Mouse (Mus musculus) mesoderm, embryonic 11.5 days (tissue): ENCODE data around the gene Satb2.
A peak's percentile ranks its signal among the peaks of the same experiment; 100 is the strongest.

ENCODE experiments used
- DNase-seq: peaks from one replicate; pipeline ENCODE4 v3.0.0-alpha.2; 2012; ENCODE audit warnings: low read depth, low spot score

The Satb2 gene

DNA sequence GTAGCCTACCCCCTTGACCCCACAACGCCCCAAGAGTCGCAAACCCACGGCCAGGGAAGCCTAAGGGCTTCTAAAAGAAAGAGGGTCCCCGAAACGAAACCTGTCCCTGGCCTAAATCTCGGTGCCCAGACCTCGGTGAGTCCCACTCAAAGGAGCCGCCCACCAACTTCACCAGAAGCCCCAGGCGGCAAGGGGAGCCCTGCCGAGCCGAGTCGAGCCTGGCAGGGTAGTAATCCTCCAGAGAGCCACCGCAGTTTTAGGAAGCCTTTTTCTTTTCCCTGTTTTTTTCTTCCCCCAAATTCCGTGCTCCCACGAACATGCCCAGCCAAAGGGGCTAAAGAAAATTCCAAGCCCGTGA, 4.9 kb downstream of the Satb2 start:
- DNase-seq: no peak

DNA sequence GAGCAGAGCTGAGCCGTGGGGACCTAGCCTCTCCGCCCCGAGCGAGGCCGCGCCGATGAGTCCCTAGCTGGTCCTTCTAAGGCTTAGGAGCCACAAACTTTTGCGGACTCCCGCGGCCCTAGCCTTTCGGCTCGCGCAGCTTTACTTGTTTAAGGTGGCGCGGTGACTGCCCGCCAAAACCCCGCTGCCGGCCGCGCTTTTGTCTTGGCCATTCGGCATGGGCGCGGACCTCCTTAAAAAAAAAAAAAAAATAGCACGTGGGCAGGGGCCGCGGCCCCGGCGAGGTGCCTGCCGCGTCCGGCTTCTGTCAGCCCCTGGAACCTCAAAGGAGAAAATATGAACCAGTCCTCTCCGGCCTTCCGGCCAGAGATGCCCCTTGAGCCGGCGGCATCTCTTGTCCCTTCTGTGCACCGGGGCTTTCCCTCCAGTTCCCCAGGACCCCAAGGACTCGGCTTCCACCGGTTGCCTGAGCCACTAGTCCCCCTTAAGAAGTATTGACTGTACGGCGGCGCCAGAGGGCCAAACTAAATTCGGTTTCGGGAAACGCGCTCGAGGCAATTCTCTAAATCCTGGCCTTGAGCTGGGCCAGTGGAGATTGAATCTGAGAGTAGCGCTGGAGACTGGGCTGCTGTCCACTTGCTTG, 5.4 kb downstream of the Satb2 start:
- DNase-seq: peak; percentile 94

DNA sequence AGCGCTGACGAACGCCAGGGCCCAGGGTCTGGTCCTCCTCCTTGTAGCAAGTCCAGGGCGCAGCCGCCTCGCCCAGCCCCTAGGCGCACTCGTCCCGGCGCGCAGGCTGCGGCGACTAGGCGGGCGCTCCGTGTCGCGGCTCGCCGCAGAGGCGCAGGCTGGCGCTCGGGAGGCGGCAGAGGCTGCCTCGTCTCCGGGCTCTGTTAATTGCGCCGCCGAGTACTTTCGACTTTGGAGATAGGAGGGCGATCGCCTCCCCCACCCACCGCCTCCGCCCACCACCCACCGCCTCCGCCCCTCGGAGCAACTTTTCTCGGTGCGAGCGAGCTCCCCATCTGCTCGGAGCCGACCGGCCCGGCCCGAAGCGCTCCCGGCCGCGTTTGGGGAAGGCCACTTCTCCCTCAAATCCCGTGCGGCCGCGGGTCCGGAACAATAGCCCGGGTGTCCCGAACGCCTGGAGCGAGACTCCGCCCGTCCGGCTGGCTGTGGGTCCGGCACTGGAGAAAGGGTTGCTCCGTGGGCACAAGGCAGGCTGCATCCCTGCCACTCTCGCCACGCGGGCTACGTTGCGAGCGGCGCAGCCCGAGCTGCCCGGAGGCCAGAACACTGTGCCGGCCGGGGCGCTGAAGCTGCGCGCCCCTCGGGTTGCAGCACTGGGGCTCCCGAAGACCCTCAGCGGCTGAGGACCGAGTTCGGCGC, 6.0 kb downstream of the Satb2 start:
- DNase-seq: no peak

DNA sequence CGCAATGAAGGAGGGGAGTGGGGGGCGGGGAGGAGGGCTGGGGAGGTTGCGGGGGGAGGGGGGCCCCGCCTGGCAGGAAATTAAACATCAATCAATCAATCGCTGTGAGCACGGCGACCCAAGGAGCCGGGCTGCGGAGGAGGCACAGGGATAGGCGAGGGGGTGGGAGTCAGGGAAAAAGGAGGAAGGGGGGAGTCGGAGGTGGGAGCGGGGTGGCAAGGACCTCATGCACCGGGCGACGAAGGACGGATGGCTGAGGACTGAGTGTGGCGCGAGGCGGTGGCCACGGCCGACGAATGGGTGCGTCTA, 6.6 kb downstream of the Satb2 start:
- no peak for DNase-seq

DNA sequence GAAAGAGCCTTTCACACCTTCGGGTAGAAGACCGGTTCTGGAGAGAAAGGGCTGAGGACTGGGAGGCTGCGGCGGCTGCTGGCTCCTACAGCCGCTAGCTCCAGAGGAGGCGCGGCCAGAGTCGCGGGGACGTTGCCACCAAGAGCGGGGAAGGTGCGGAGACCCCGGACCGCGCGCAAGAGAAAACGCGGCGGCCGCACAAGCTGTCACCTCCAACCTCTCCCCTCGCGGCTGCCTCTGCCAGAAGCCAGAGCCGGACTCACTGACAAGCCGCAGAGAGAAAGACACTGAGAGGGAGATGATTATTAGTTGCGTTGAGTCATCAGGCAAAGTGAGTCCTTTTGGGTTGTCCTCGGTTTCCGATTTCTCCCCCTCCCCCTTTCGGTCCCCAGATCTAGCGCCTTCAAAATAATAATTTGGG, 7.0 kb downstream of the Satb2 start:
- no peak for DNase-seq

DNA sequence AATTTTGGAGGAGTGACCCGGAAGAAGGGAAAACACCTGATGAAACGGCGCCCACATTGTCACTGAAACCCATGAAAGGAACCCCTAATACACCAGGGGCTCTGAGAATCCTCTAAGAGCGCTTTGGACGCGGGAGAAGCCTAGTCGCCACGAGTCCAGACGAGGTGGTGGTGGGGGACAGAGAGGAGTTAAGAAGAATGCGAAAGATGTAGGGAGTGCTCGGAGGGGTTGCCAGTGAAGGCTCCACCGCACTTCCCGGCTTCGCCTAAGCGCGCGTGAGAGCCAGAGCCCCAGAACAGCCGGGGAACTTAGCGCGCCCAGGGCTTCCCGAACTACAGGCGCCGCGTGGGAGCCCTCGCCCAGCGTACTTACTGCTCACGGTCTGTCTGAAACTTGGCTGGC, 7.7 kb downstream of the Satb2 start:
- no peak for DNase-seq

DNA sequence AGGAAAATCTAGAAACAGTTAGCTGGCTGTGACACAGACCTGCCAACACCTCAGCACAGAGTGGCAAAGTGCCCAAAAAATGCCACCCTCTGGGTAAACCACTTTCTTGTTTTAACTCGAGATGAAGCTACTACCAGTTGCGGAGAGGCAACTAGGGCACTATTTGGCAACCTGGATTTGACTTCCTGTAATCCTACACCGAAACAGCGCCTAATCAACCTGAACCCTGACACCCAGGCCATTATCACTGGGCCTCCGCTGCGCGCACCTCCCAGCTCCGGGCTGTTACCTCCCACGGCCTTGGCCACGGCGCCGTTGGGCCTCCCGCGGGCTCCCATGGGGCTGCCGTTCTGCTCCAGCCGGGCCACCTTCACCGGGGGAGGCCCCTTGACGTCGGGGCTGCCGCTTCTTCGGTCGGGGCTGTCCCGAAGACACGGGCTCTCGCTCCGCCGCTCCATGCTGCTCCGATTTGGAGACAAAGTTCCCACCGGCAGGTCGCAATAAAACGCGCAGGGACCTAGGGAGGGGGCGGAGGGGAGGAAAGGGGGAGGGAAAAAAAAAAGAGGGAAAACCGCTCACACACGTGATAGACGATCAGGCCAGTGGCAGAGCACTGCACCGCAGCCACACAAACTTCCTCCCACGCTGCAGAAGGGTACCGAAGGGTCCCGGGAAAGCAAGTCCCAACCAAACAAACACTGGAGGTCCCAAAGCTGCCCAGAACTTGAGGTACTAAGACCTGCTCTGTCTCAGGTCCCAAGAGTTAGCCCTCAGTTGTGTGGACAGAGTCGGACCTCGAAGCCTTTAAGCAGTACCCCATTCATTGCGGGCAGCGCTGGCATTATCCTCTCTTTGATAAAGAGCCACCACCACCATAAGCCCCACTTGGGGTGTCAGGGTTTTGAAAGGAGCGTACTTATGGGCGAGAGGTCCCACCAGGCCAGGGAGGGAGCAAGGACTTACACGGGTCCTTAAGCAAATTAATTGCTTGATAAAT, 8.8 kb downstream of the Satb2 start:
- no peak for DNase-seq

DNA sequence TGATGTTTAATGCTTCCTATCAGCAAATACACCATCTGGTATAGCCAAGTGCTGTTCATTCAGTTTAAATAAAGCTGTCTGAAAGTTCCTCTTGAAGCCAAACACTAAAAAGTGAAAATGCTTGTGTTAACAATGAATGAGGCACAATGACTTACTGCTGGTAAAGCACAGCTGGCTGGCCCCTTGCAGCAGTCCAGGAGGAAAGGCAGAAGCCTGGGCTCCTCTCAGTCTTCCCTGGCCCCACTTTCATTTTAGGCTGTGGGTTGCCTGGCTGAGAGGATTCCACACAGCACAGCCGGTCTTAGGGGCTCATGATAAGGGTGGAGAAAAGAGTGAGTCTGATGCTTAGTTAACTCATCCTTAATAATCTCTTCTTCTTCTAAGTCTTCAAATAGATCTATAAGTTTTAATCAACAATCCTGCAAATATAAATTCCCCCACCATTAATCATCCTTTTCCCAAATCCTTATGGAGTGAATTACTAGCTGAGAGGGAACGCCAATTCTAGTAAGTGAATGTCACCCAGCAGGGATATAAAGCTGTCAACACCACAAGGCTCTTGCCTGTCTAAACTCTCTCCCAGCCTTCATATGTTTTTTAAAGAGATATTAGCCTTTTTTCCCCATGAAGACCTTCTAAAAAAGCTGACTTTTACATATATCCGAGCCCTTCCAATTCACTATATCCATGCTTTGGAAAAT, 12.4 kb downstream of the Satb2 start:
- DNase-seq: no peak

DNA sequence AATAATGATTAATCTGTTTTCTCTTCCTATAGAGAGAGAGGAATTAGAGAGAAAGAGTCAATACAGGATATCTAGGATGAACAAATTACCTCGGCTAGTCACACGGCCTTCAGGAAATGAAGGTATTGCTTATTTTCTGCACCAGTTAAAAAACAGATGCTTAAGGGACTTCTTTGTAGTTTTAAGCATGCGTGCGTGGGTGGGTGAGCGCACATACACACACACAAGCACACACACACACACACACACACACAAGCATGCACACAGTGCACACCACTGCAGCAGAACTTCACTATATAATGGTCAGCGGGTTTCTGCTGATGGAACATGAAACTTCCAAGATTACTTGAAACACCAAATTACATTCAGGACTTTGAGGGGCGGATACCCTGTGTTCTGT, 14.0 kb downstream of the Satb2 start:
- no peak for DNase-seq

DNA sequence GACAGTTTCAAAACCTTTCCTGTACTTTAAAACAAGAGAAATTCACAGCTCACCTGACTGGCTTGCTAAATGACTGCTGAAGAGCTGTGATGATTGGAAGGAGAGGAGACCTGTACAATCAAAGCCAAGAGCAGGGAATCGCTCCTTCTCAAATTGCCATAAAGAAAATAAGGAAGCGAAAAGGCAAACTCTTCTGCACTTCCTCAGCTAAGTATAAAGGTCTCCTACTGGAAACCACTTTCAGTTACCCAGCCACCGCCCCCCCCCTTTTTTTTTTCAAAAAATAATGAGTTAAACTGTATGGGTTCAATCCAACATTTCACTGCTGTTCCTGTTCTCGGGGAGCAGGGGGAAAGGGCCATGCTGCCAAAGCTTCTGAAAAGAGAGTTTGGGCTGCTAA, 15.2 kb downstream of the Satb2 start:
- no peak for DNase-seq

DNA sequence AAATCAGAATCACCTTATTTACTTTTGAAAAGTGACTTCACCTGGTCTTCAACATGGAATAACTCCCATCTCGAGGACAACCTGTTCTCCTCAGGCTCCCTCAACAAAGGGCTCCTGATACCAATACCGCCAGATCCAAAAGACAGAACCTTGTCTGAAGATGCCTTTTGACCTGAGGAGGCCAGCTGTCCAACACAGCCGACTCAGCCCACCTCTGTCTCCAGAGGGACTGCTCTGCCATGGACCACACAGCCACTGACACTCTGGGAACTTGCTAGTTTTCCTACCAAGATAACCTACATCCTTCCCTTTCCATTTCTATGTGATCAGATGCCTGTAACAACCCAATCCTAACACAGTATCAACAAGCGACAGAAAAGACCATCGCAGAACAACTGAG, 19.5 kb downstream of the Satb2 start:
- no peak for DNase-seq

DNA sequence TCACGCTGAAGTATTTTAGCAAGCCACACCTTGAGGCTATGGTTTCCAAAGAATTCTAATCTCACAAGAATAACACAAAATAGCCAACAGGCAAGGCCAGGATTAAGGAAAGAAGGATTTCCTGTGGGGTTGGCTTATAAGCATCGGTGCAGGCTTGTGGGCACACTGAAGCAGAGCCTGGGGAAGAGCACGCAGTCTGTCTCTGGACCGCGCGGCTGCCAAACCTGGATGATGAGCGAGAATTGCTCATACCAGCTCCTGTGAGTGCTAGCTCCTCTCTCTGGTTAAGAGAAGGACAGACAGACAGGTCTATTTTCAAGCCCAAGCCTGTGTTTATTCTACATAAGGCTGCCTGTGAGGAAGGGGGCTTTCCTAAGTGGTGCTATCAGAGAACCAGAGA, 20.5 kb downstream of the Satb2 start:
- no peak for DNase-seq

DNA sequence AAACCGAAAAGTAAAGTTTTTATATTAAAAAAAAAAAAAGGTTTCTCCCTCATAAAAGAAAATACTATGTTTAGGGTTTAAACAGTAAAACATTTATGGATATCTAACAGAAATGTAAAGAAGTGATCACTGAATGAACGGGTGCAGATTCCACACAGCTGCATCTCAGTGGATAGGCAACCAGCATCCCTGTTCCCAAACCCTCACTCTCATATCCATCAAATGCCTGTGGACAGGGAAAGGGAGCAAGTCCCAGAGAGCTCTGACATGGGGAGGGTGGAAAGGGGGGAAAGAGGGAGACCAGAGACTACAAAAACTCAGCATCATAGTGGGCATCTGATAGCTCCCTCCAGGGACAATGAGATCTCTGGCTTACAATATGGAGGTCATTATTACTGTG, 21.6 kb downstream of the Satb2 start:
- DNase-seq: no peak

DNA sequence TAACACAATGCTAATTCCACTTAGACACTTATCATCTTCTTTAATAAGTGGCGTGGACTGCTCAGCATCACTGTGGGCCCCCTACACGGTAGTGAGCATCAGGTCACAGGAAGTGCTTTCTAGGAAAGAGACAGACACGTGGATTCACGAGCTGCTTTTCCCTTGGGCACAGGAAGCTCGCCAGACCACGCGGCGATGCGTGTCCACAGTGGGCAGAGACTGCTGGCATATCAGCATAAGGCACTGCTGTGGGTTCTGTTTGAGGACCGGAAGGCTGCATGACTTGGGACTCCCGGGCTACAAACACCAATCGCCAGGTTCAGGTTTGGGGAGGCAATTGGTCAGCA, 22.7 kb downstream of the Satb2 start:
- no peak for DNase-seq

DNA sequence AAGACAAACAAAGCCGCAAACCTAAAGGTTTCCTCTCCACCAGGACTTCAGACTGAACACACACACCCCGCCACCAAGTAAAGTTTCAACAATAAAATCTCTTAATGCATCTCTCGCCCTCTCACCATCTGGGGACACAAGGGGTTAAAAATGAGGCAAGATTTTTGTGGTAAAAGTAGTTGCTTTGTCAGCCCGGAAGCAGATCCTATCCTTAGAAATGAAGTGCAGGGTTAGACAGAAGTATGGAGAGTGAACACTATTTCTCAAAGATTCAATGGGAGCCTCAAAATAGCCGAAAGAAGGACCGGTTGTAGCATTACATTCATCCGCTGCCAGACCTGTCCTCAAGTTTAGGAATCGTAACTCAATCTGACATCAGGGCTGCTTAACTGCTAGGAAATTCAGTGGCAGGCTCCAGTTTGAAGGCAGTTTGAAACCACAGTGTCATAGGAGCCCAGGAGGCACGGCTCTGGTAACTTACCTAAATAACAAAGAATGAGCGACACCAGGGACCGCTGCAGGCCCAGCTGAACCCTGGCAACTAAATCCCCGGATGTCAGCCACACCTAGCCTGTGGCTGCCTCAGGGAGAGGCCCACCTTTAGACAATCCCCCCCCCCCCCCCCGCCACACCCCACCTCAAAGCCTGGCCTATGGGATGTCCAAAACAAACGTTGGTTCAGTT, 23.3 kb downstream of the Satb2 start:
- no peak for DNase-seq

DNA sequence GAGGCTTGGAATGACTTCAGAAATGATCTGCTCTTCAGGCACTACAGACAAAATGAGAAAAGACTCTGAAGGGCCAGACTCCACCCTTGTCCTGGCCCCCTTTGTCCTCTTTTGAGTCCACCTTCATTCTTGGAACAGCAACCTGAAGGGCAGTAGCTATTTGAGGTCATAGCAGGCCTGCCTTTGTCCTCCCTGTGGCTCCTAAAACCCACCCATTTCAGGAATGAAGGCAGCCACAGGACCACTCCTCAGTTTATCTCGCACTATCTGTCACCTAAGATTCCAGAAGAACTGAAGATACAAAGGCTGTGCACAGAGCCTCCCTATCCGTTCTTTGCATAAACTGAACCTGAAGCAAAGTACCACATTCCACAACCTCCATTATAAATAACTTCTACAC, 24.9 kb downstream of the Satb2 start:
- DNase-seq: no peak

DNA sequence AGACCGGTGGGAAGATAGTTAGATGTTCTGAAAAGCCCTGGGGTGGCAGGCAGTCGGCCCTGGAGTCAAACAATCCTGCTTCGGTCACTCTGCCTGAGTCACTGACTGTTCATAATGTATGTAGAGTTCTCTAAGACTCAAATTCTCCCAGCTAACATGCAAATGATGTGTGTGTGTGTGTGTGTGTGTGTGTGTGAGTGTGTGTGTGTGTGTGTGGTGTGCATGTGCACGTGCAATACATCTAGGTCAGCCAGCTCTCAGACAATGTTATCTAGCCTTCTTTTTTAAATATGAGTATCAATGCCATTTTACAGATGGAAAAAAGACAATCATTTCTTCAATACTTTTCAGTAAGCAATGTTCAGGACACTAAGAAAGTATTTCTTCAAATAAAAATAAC, 26.5 kb downstream of the Satb2 start:
- DNase-seq: no peak

DNA sequence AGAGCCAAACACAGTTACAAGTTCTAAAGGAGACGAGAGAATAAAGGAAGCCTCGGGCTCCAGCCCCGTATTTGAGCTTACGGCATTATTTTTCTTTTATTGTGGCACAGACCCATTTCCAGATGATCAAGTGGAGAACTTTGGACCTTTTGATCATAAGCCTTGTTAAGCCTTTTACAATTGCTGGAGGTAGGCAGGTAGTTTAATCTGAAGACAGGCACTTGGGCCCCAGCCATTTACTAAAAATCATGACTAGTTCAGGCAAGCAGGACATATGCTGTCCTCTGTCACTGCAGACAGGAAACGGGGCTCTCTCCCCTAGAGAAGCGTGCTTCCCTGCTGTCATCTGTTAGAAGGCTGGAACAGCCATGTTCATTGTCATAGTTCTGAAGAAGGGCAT, 26.9 kb downstream of the Satb2 start:
- no peak for DNase-seq

DNA sequence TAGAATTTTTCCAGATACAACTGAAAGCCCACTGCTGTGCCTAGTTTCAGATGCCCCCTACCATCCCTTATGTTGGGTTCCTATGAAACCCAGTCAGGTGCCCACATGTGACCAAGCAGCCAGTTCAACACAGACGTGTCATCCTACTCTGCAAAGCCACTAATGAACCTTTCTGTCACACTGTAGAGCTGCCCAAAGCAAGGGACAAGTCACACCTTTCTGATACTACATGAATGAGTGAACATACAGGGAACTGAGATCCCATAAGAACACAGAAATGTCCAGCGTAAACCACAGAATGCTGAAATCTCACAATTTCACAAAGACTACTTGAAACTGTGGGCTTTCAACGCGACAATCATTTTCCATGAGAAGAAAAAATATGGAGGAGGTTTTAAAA, 39.0 kb downstream of the Satb2 start:
- no peak for DNase-seq

DNA sequence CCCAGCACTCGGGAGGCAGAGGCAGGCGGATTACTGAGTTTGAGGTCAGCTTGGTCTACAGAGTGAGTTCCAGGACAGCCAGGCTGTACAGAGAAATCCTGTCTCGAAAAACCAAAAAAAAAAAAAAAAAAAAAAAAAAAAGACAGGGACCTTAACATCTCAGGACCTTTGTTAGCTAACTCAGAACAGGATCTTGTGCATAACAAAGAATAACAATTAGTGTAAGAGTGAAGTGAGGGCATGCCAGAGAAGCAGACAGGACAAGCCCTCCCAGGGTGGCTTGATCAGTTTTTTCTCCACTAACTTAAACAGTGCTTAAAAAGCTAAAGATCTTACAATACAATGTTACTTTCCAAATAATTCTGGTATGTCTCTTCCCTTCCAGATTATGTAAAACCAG, 40.0 kb downstream of the Satb2 start:
- DNase-seq: no peak

DNA sequence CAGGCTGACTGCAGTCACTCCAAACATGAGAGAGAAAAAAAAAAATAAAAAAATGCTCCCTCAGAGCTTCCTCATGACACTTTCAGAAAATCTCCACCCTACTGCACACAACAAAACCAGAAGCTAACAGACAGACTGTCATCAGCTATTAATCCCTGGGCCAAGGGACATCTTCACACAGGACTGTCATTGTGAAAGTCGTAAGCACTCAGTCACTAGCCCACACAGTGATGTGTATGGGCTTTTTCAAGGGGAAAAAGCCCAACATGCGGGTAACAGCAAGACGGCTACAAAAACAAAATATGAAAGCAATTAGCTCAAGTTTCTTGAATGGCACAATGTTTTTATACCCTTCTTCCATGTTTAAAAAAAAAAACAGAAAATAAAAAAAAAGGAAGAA, 41.9 kb downstream of the Satb2 start:
- no peak for DNase-seq

DNA sequence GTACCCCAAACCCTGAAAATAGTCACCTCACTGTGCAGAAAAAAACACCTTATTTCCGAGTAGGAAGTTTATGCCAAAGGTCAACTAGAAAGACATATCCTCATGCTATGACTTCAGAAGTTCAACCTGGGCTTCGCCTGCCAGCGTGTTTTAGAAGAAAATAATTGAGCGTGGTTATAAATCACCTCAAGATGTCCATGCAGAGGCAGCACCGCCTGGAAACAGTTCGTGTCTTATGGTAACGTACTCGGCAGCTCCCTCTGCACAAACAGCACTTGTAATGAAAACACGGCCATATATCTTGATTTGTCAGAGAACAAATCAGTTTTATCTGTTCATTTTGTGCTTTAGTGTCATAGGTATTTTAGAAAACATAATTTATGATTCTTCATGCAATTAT, 44.6 kb downstream of the Satb2 start:
- DNase-seq: peak; percentile 44
